Mouse (Mus musculus) G1E (cell line): ENCODE results near the gene Ugt1a10. TPM values are rescaled to one million over a fixed set of nuclear protein-coding genes. Genes with fewer than 3 reads are reported as not detected.
"Not testable (repeated sequence)": the region's sequence is repeated elsewhere in the genome, so short reads cannot be mapped to it uniquely, and the experiment has no call there.

Experiments
- ATAC-seq: 2 replicates; pipeline ENCODE4 v1.8.0; 2016; ENCODE audit warnings: mild to moderate bottlenecking; ENCODE audit not compliant: insufficient number of reproducible peaks, poor library complexity, low FRiP score, severe bottlenecking; ENCODE audit errors: extremely low read depth
- DNase-seq: peaks from one replicate; pipeline ENCODE4 v3.0.0; 2012; ENCODE audit warnings: low spot score
- H3K27me3 ChIP-seq: 2 replicates; pipeline ENCODE4 v1.6.1; 2012; ENCODE audit warnings: mild to moderate bottlenecking, low read length, inconsistent platforms; ENCODE audit not compliant: insufficient read depth
- H3K36me3 ChIP-seq: replicated peaks from 2 replicates; pipeline ENCODE3; 2012; ENCODE audit warnings: mild to moderate bottlenecking, inconsistent platforms
- H3K4me1 ChIP-seq: 2 replicates; pipeline ENCODE4 v1.6.1; 2012; ENCODE audit warnings: low read depth, low read length, inconsistent platforms, mixed read lengths; ENCODE audit not compliant: insufficient read depth
- H3K4me3 ChIP-seq: 2 replicates; pipeline ENCODE4 v1.5.1; 2012; ENCODE audit warnings: low read depth, mild to moderate bottlenecking, inconsistent platforms, low read length, moderate library complexity, mixed read lengths
- H3K9me3 ChIP-seq: replicated peaks from 2 replicates; pipeline ENCODE4 v1.6.1; 2012; ENCODE audit warnings: inconsistent platforms
- CTCF ChIP-seq: IDR thresholded peaks from 2 replicates; pipeline ENCODE4 v1.5.1; 2012; ENCODE audit warnings: low read depth, low read length, inconsistent platforms, mixed read lengths
- GATA1 ChIP-seq: IDR thresholded peaks from 2 replicates; pipeline ENCODE4 v1.6.1; 2012; ENCODE audit warnings: borderline replicate concordance, low read length, inconsistent platforms, mixed read lengths
- GATA2 ChIP-seq: IDR thresholded peaks from 2 replicates; pipeline ENCODE4 v1.6.1; 2012; ENCODE audit warnings: low read depth, low read length, inconsistent platforms, borderline replicate concordance
- POLR2AphosphoS5 ChIP-seq: IDR thresholded peaks from 2 replicates; pipeline ENCODE4 v1.6.1; 2012; ENCODE audit warnings: low read depth, low read length, inconsistent platforms; ENCODE audit not compliant: insufficient replicate concordance
- TAL1 ChIP-seq: conservative IDR thresholded peaks from 2 replicates; pipeline ENCODE4 v1.6.1; 2012; ENCODE audit warnings: low read depth, low read length, inconsistent platforms, mixed read lengths
- polyA plus RNA-seq: library from polyadenylated mRNA; stranded (reverse); fragments of >175 nt; gene quantifications from 2 replicates; pipeline ENCODE4 v1.2.3, GENCODE M21; 2012
- total RNA-seq, 2 experiments: library from RNA; stranded (forward) in 1 of 2; stranded (reverse) in 1 of 2; fragments of 200-1000 nt in 1 of 2; fragments of >200 nt in 1 of 2; fragmentation: Nextera tagmentation in 1 of 2; gene quantifications; 2 replicates each; pipeline ENCODE4 v1.2.3; 2014 to 2017

Gene Ugt1a10
- total and polyA plus RNA-seq, 3 experiments = 0.05 TPM; not detected in 2

GRCm38 (mm10) chr1:88092341-88092740 lies 37.2 kb downstream of the Ugt1a10 start:
- H3K27me3 ChIP-seq = peaks cover 41% of the 10 kb centered on the region
- peaks cover 18% of the 10 kb centered on the region for H3K4me1 ChIP-seq
- DNase-seq (no peak), ATAC-seq (no peak)
- H3K36me3 ChIP-seq = no peaks in the 10 kb centered on the region
- TF ChIP-seq GATA1 (no peak), CTCF (no peak), POLR2AphosphoS5 (no peak), TAL1 (no peak), GATA2 (no peak)
- H3K9me3 ChIP-seq = no peaks in the 10 kb centered on the region
- no peak overlapping the region for H3K4me3 ChIP-seq

GRCm38 (mm10) chr1:88094270-88094676 lies 39.1 kb downstream of the Ugt1a10 start:
- not testable (repeated sequence) for H3K4me3 ChIP-seq, H3K9me3 ChIP-seq, DNase-seq, H3K36me3 ChIP-seq
- Histone ChIP-seq H3K27me3 (peaks cover 28% of the 10 kb centered on the region), H3K4me1 (peaks cover 22% of the 10 kb centered on the region)
- ATAC-seq = peak; percentile 51; the same call in 1 of the 2 replicates

GRCm38 (mm10) chr1:88094941-88095492 lies 39.8 kb downstream of the Ugt1a10 start, which contains the start of gene Ugt1a7c:
Gene Ugt1a7c (plus strand): TSS chr1:88095062.
- no peak for ATAC-seq
- no peak for DNase-seq

GRCm38 (mm10) chr1:88098546-88098945 lies 43.4 kb downstream of the Ugt1a10 start:
- peaks cover 23% of the 10 kb centered on the region for H3K27me3 ChIP-seq
- not testable (repeated sequence) for H3K9me3 ChIP-seq, DNase-seq, H3K36me3 ChIP-seq, ATAC-seq, H3K4me3 ChIP-seq
- H3K4me1 ChIP-seq = peaks cover 41% of the 10 kb centered on the region

More at GRCm38 (mm10) chr1:88094941-88095492, 39.8 kb downstream of the Ugt1a10 start, which contains the start of gene Ugt1a7c:
- Histone ChIP-seq H3K36me3 (no peaks in the 10 kb centered on the region), H3K4me3 (no peak within 1 kb of the TSS; the same call in 1 of the 2 replicates), H3K9me3 (no peaks in the 10 kb centered on the region), H3K4me1 (peaks cover 24% of the 10 kb centered on the region), H3K27me3 (peaks cover 27% of the 10 kb centered on the region)
- TF ChIP-seq GATA2 (no peak), TAL1 (no peak), POLR2AphosphoS5 (no peak), CTCF (no peak), GATA1 (no peak)

- H3K9me3 ChIP-seq, DNase-seq, ATAC-seq, H3K4me3 ChIP-seq, H3K36me3 ChIP-seq: not testable (repeated sequence)
- Histone ChIP-seq H3K27me3 (peaks cover 18% of the 10 kb centered on the region), H3K4me1 (peaks cover 44% of the 10 kb centered on the region)
These were observed 44.5 kb downstream of the Ugt1a10 start for GRCm38 (mm10) chr1:88099691-88100090.

- not testable (repeated sequence) for H3K9me3 ChIP-seq, H3K4me3 ChIP-seq, DNase-seq, H3K36me3 ChIP-seq
- Histone ChIP-seq H3K27me3 (peaks cover 10% of the 10 kb centered on the region; the same call in 1 of the 2 replicates), H3K4me1 (peaks cover 57% of the 10 kb centered on the region)
- peak; percentile 86 for ATAC-seq
These were observed 47.8 kb downstream of the Ugt1a10 start, which contains the start of gene Ugt1a6b for GRCm38 (mm10) chr1:88103019-88103418. Gene Ugt1a6b (plus strand): TSS chr1:88103252.

GRCm38 (mm10) chr1:88103697-88104468 lies 48.7 kb downstream of the Ugt1a10 start:
- peaks cover 58% of the 10 kb centered on the region for H3K4me1 ChIP-seq
- H3K4me3 ChIP-seq, H3K9me3 ChIP-seq, ATAC-seq, DNase-seq, H3K36me3 ChIP-seq: not testable (repeated sequence)
- TF ChIP-seq TAL1 = peak; percentile 17; the same call in 1 of the 2 replicates
- H3K27me3 ChIP-seq = peaks cover 10% of the 10 kb centered on the region; the same call in 1 of the 2 replicates
